Mouse (Mus musculus) kidney, adult 8-10 months (tissue): Measurements from ENCODE around the gene Erich6b.
A peak's percentile ranks its signal among the peaks of the same experiment; 100 is the strongest.

ENCODE experiments used
- DNase-seq, 2 experiments: peaks; one replicate each; pipeline ENCODE4 v3.0.0; 2022

Gene Erich6b

GRCm38 (mm10) chr14:75707771-75708170 lies 65.7 kb downstream of the Erich6b start:
- no peak for DNase-seq

DNA sequence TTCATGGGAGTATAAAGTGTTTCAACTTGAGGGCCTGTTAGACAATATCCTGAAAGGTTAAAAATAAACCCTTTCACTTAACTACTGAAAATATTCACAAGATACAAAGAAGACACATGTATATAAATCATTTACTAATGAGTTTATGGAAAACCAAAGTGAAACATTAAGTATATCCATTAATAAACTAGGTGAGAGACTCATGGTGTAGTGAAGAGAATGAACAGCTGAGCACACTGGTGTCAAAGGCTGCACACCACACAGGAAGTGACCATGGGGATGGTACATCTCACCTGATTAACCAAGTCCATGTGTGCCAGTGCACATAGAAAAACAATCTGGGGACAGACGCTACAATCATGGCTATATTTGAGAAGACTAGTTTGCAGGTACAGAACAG lies 66.9 kb downstream of the Erich6b start:
- peak; percentile 44 to 56 for DNase-seq

- DNase-seq: no peak
Observed at GRCm38 (mm10) chr14:75711731-75712130, 69.7 kb downstream of the Erich6b start.

GRCm38 (mm10) chr14:75712687-75713086 lies 70.6 kb downstream of the Erich6b start:
- DNase-seq: no peak

- no peak for DNase-seq
Observed at GRCm38 (mm10) chr14:75713661-75714060, 71.6 kb downstream of the Erich6b start.

DNA sequence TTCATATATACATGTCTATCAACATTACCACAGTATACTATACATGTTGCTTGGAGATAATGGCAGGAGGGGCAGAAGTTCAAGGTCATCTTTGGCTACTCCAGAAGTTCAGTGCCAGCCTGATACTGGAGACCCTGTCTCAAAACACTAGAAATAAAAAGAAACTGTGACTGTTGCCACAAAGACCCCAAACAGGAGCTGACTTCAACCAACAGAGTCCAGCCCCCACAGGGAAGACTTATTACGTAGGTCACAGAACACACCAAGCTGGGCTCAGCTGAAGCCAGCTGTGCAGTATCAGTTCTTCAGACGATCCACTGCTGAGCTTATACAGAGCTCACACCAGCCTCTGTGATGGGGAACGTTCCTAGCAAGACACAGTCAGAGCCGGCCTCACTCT lies 74.4 kb downstream of the Erich6b start:
- DNase-seq: no peak
